Mouse (Mus musculus): ENCODE data around the gene Sv2b. TPM values are rescaled to one million over a fixed set of nuclear protein-coding genes. Genes with fewer than 3 reads are reported as not detected.

The Sv2b gene
- polyA plus RNA-seq, 1 experiment: not detected

- no peaks in the 10 kb centered on the region for H3K27me3 ChIP-seq (ENCODE audit: control insufficient read depth, insufficient read depth, low read length, poor library complexity, severe bottlenecking)
- no peak overlapping the region for H3K4me3 ChIP-seq (ENCODE audit: low read depth, low read length)
- no peak for TF ChIP-seq EP300 (IDR thresholded peaks at IDR 0.05; ENCODE audit: insufficient read depth, low read depth, low read length)
- TF ChIP-seq CTCF (IDR thresholded peaks at IDR 0.05; ENCODE audit: low read depth, low read length): peak; percentile 3
- no peak for TF ChIP-seq POLR2A (IDR thresholded peaks at IDR 0.05; ENCODE audit: insufficient read depth, low read length)
- no peaks in the 10 kb centered on the region for H3K36me3 ChIP-seq (ENCODE audit: control insufficient read depth, insufficient read depth, low read length, poor library complexity, severe bottlenecking)
- H3K27ac ChIP-seq (ENCODE audit: insufficient read depth, low read length): no peak overlapping the region
- H3K9me3 ChIP-seq (replicated peaks; ENCODE audit: control insufficient read depth, insufficient read depth, low read length, poor library complexity, severe bottlenecking): no peaks in the 10 kb centered on the region
- no peaks in the 10 kb centered on the region for H3K4me1 ChIP-seq (ENCODE audit: control insufficient read depth, insufficient read depth, low read length)
- H3K9ac ChIP-seq (ENCODE audit: low read depth, poor library complexity, severe bottlenecking): no peak overlapping the region
These were observed 174.1 kb downstream of the Sv2b start for GRCm38 (mm10) chr7:75134710-75135617.

- Histone ChIP-seq H3K4me1 (ENCODE audit: control insufficient read depth, insufficient read depth, low read length) (no peaks in the 10 kb centered on the region), H3K9ac (ENCODE audit: low read depth, poor library complexity, severe bottlenecking) (no peak overlapping the region), H3K9me3 (replicated peaks; ENCODE audit: control insufficient read depth, insufficient read depth, low read length, poor library complexity, severe bottlenecking) (no peaks in the 10 kb centered on the region), H3K27me3 (ENCODE audit: control insufficient read depth, insufficient read depth, low read length, poor library complexity, severe bottlenecking) (no peaks in the 10 kb centered on the region), H3K36me3 (ENCODE audit: control insufficient read depth, insufficient read depth, low read length, poor library complexity, severe bottlenecking) (no peaks in the 10 kb centered on the region), H3K4me3 (ENCODE audit: low read depth, low read length) (no peak overlapping the region), H3K27ac (ENCODE audit: insufficient read depth, low read length) (no peak overlapping the region; the same call in 1 of the 2 replicates)
- no peak for TF ChIP-seq CTCF (IDR thresholded peaks at IDR 0.05; ENCODE audit: low read depth, low read length)
- TF ChIP-seq EP300 (IDR thresholded peaks at IDR 0.05; ENCODE audit: insufficient read depth, low read depth, low read length): no peak
- TF ChIP-seq POLR2A (IDR thresholded peaks at IDR 0.05; ENCODE audit: insufficient read depth, low read length): no peak
These were observed 181.0 kb downstream of the Sv2b start for GRCm38 (mm10) chr7:75128036-75128435.

GRCm38 (mm10) chr7:75124067-75124466 is 185.0 kb downstream of the Sv2b start:
- H3K36me3 ChIP-seq (ENCODE audit: control insufficient read depth, insufficient read depth, low read length, poor library complexity, severe bottlenecking): no peaks in the 10 kb centered on the region
- no peaks in the 10 kb centered on the region for H3K9me3 ChIP-seq (replicated peaks; ENCODE audit: control insufficient read depth, insufficient read depth, low read length, poor library complexity, severe bottlenecking)
- no peak overlapping the region for H3K27ac ChIP-seq (ENCODE audit: insufficient read depth, low read length)
- no peaks in the 10 kb centered on the region for H3K27me3 ChIP-seq (ENCODE audit: control insufficient read depth, insufficient read depth, low read length, poor library complexity, severe bottlenecking)
- no peaks in the 10 kb centered on the region for H3K4me1 ChIP-seq (ENCODE audit: control insufficient read depth, insufficient read depth, low read length)
- no peak overlapping the region for H3K4me3 ChIP-seq (ENCODE audit: low read depth, low read length)
- TF ChIP-seq CTCF (IDR thresholded peaks at IDR 0.05; ENCODE audit: low read depth, low read length) (no peak), POLR2A (IDR thresholded peaks at IDR 0.05; ENCODE audit: insufficient read depth, low read length) (no peak), EP300 (IDR thresholded peaks at IDR 0.05; ENCODE audit: insufficient read depth, low read depth, low read length) (no peak)
- no peak overlapping the region for H3K9ac ChIP-seq (ENCODE audit: low read depth, poor library complexity, severe bottlenecking)

- Histone ChIP-seq H3K9ac (ENCODE audit: low read depth, poor library complexity, severe bottlenecking) (no peak overlapping the region), H3K27me3 (ENCODE audit: control insufficient read depth, insufficient read depth, low read length, poor library complexity, severe bottlenecking) (no peaks in the 10 kb centered on the region), H3K36me3 (ENCODE audit: control insufficient read depth, insufficient read depth, low read length, poor library complexity, severe bottlenecking) (no peaks in the 10 kb centered on the region), H3K4me1 (ENCODE audit: control insufficient read depth, insufficient read depth, low read length) (no peaks in the 10 kb centered on the region), H3K4me3 (ENCODE audit: low read depth, low read length) (no peak overlapping the region), H3K9me3 (replicated peaks; ENCODE audit: control insufficient read depth, insufficient read depth, low read length, poor library complexity, severe bottlenecking) (no peaks in the 10 kb centered on the region), H3K27ac (ENCODE audit: insufficient read depth, low read length) (no peak overlapping the region)
- no peak for TF ChIP-seq POLR2A (IDR thresholded peaks at IDR 0.05; ENCODE audit: insufficient read depth, low read length)
- no peak for TF ChIP-seq EP300 (IDR thresholded peaks at IDR 0.05; ENCODE audit: insufficient read depth, low read depth, low read length)
- no peak for TF ChIP-seq CTCF (IDR thresholded peaks at IDR 0.05; ENCODE audit: low read depth, low read length)
These were observed 190.9 kb downstream of the Sv2b start for GRCm38 (mm10) chr7:75118022-75118673.

GRCm38 (mm10) chr7:75110689-75111088 is 198.4 kb downstream of the Sv2b start:
- H3K9ac ChIP-seq (ENCODE audit: low read depth, poor library complexity, severe bottlenecking): no peak overlapping the region
- no peaks in the 10 kb centered on the region for H3K9me3 ChIP-seq (replicated peaks; ENCODE audit: control insufficient read depth, insufficient read depth, low read length, poor library complexity, severe bottlenecking)
- no peaks in the 10 kb centered on the region for H3K4me1 ChIP-seq (ENCODE audit: control insufficient read depth, insufficient read depth, low read length)
- no peaks in the 10 kb centered on the region for H3K27me3 ChIP-seq (ENCODE audit: control insufficient read depth, insufficient read depth, low read length, poor library complexity, severe bottlenecking)
- no peak overlapping the region for H3K27ac ChIP-seq (ENCODE audit: insufficient read depth, low read length)
- no peak overlapping the region for H3K4me3 ChIP-seq (ENCODE audit: low read depth, low read length)
- TF ChIP-seq EP300 (IDR thresholded peaks at IDR 0.05; ENCODE audit: insufficient read depth, low read depth, low read length): no peak
- TF ChIP-seq CTCF (IDR thresholded peaks at IDR 0.05; ENCODE audit: low read depth, low read length): no peak
- TF ChIP-seq POLR2A (IDR thresholded peaks at IDR 0.05; ENCODE audit: insufficient read depth, low read length): no peak
- H3K36me3 ChIP-seq (ENCODE audit: control insufficient read depth, insufficient read depth, low read length, poor library complexity, severe bottlenecking): no peaks in the 10 kb centered on the region

- TF ChIP-seq EP300 (IDR thresholded peaks at IDR 0.05; ENCODE audit: insufficient read depth, low read depth, low read length) (no peak), POLR2A (IDR thresholded peaks at IDR 0.05; ENCODE audit: insufficient read depth, low read length) (no peak), CTCF (IDR thresholded peaks at IDR 0.05; ENCODE audit: low read depth, low read length) (no peak)
- H3K4me3 ChIP-seq (ENCODE audit: low read depth, low read length): no peak overlapping the region
- no peaks in the 10 kb centered on the region for H3K9me3 ChIP-seq (replicated peaks; ENCODE audit: control insufficient read depth, insufficient read depth, low read length, poor library complexity, severe bottlenecking)
- H3K9ac ChIP-seq (ENCODE audit: low read depth, poor library complexity, severe bottlenecking): no peak overlapping the region
- no peak overlapping the region for H3K27ac ChIP-seq (ENCODE audit: insufficient read depth, low read length)
- no peaks in the 10 kb centered on the region for H3K36me3 ChIP-seq (ENCODE audit: control insufficient read depth, insufficient read depth, low read length, poor library complexity, severe bottlenecking)
- H3K27me3 ChIP-seq (ENCODE audit: control insufficient read depth, insufficient read depth, low read length, poor library complexity, severe bottlenecking): no peaks in the 10 kb centered on the region
- no peaks in the 10 kb centered on the region for H3K4me1 ChIP-seq (ENCODE audit: control insufficient read depth, insufficient read depth, low read length)
These were observed 201.6 kb downstream of the Sv2b start for GRCm38 (mm10) chr7:75107441-75107840.

All from ES-Bruce4 (cell line).